Mouse (Mus musculus) kidney, embryonic 15.5 days (tissue): Measurements from ENCODE around the gene Kitl. TPM values are rescaled to one million over a fixed set of nuclear protein-coding genes. Genes with fewer than 3 reads are reported as not detected.

Experiments
- ATAC-seq: fragments of 200-750 bp; cut with Nextera tagmentation; replicated peaks from 2 replicates; pipeline ENCODE4 v1.8.0; 2017; ENCODE audit warnings: moderate TSS enrichment; ENCODE audit not compliant: low FRiP score
- H3K27ac ChIP-seq: fragments of 300-500 bp; sonication (generic); 2 replicates; pipeline ENCODE4 v1.5.1; 2015; ENCODE audit warnings: mild to moderate bottlenecking, inconsistent platforms
- H3K27me3 ChIP-seq: fragments of 300-500 bp; sonication (generic); 2 replicates; pipeline ENCODE4 v1.6.1; 2015; ENCODE audit warnings: inconsistent platforms
- H3K36me3 ChIP-seq: fragments of 300-500 bp; sonication (generic); 2 replicates; pipeline ENCODE4 v1.6.1; 2015; ENCODE audit warnings: inconsistent platforms
- H3K4me1 ChIP-seq: fragments of 300-500 bp; sonication (generic); 2 replicates; pipeline ENCODE4 v1.6.1; 2015; ENCODE audit warnings: inconsistent platforms
- H3K4me2 ChIP-seq: fragments of 300-500 bp; sonication (generic); 2 replicates; pipeline ENCODE4 v1.6.1; 2015; ENCODE audit warnings: moderate library complexity, mild to moderate bottlenecking, inconsistent platforms
- H3K4me3 ChIP-seq: fragments of 300-500 bp; sonication (generic); replicated peaks from 2 replicates; pipeline ENCODE4 v1.5.1; 2015; ENCODE audit warnings: mild to moderate bottlenecking, inconsistent platforms
- H3K9ac ChIP-seq: fragments of 300-500 bp; sonication (generic); 2 replicates; pipeline ENCODE4 v1.6.1; 2015; ENCODE audit warnings: mild to moderate bottlenecking, inconsistent platforms
- H3K9me3 ChIP-seq: fragments of 300-500 bp; sonication (generic); replicated peaks from 2 replicates; pipeline ENCODE4 v1.6.1; 2016; ENCODE audit warnings: inconsistent platforms
- WGBS: fragments of 180-500 bp; shearing (Covaris S2); methylation state at CpG from one replicate; pipeline ENCODE4 v1.1.7; 2015; ENCODE audit warnings: mixed read lengths; 5-methylcytosine and 5-hydroxymethylcytosine counted together
- polyA plus RNA-seq: library from polyadenylated mRNA; unstranded; fragments of >200 nt; fragmentation: Nextera tagmentation; extraction: Ambion mirVana; gene quantifications from 2 replicates; pipeline ENCODE4 v1.2.1, GENCODE M21; 2015

Kitl gene
- polyA plus RNA-seq, 1 experiment from 2014 or later: 24.3 TPM

DNA sequence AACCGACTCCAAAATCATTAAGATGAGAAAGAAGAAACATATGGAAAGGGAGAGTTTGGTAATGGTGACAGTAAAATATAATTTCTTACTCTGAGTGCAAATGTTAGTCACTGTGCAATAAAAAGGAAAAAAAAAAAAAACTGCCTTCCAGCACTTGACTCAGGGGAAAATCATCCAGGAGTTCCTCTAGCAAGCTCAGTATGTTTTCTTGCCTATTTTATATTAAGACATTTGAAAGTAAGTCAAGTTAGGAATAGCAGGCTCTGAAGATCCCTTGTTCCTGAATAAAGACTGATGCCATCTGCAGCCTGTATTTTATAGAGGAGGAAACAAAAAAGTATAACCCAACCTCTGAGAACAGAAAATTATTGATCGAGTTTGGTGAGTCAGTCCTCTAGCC lies 39.7 kb downstream of the Kitl start:
- no peak overlapping the region for H3K9ac ChIP-seq
- 79% methylated on average over 2 of the region's 2 CpGs for WGBS
- peaks cover 3% of the 10 kb centered on the region; the same call in 1 of the 2 replicates for H3K4me1 ChIP-seq
- H3K27me3 ChIP-seq: no peaks in the 10 kb centered on the region
- ATAC-seq: no peak
- no peak overlapping the region for H3K27ac ChIP-seq
- H3K4me2 ChIP-seq: no peak overlapping the region
- no peak overlapping the region for H3K4me3 ChIP-seq
- H3K36me3 ChIP-seq: no peaks in the 10 kb centered on the region
- no peaks in the 10 kb centered on the region for H3K9me3 ChIP-seq

GRCm38 (mm10) chr10:100057106-100057623 lies 41.7 kb downstream of the Kitl start:
- H3K27ac ChIP-seq: no peak overlapping the region
- no peak overlapping the region for H3K4me2 ChIP-seq
- no peak for ATAC-seq
- no peaks in the 10 kb centered on the region for H3K9me3 ChIP-seq
- H3K36me3 ChIP-seq: no peaks in the 10 kb centered on the region
- no peaks in the 10 kb centered on the region for H3K4me1 ChIP-seq
- no peak overlapping the region for H3K9ac ChIP-seq
- 74% methylated on average over 1 of the region's 1 CpGs for WGBS
- H3K27me3 ChIP-seq: no peaks in the 10 kb centered on the region
- H3K4me3 ChIP-seq: no peak overlapping the region

DNA sequence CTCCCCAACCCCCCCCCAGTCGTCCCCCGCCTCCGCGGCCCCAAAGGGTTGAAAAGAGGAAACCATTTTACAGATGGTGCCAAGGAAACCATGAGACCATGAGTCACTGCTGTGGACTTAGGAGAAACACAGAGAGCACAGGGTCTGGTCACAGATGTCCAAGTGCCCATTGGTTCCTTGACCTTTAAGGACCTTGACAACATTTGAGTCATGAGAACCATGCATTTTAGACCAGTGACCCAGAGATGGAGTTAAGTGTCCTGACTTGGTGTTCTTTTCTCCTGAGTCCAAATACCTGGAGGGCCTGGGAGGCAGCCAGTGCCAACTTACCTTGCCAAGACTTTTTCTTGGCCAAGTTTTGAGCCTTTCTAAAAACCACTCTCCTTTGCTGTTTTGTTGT lies 43.9 kb downstream of the Kitl start:
- Histone ChIP-seq H3K4me1 (no peaks in the 10 kb centered on the region), H3K9ac (no peak overlapping the region), H3K4me2 (no peak overlapping the region), H3K4me3 (no peak overlapping the region), H3K36me3 (no peaks in the 10 kb centered on the region), H3K9me3 (no peaks in the 10 kb centered on the region), H3K27me3 (no peaks in the 10 kb centered on the region), H3K27ac (no peak overlapping the region)
- WGBS: 93% methylated on average over 4 of the region's 4 CpGs
- ATAC-seq: no peak

- no peak overlapping the region for H3K4me3 ChIP-seq
- no peaks in the 10 kb centered on the region for H3K27me3 ChIP-seq
- ATAC-seq: no peak
- no peak overlapping the region for H3K9ac ChIP-seq
- H3K9me3 ChIP-seq: no peaks in the 10 kb centered on the region
- H3K36me3 ChIP-seq: no peaks in the 10 kb centered on the region
- no peaks in the 10 kb centered on the region for H3K4me1 ChIP-seq
- H3K4me2 ChIP-seq: no peak overlapping the region
- 40% methylated on average over 12 of the region's 12 CpGs for WGBS
- no peak overlapping the region for H3K27ac ChIP-seq
Observed at GRCm38 (mm10) chr10:100065529-100066301, 50.3 kb downstream of the Kitl start.

GRCm38 (mm10) chr10:100066374-100066773 lies 50.9 kb downstream of the Kitl start:
- WGBS: 71% methylated on average over 7 of the region's 7 CpGs
- Histone ChIP-seq H3K4me2 (no peak overlapping the region), H3K27ac (no peak overlapping the region), H3K4me1 (no peaks in the 10 kb centered on the region), H3K9me3 (no peaks in the 10 kb centered on the region), H3K4me3 (no peak overlapping the region), H3K9ac (no peak overlapping the region), H3K36me3 (no peaks in the 10 kb centered on the region), H3K27me3 (no peaks in the 10 kb centered on the region)
- no peak for ATAC-seq

GRCm38 (mm10) chr10:100072641-100073040 lies 57.2 kb downstream of the Kitl start:
- Histone ChIP-seq H3K4me2 (no peak overlapping the region), H3K9ac (no peak overlapping the region), H3K9me3 (no peaks in the 10 kb centered on the region), H3K4me1 (no peaks in the 10 kb centered on the region), H3K4me3 (no peak overlapping the region), H3K27ac (no peak overlapping the region), H3K27me3 (no peaks in the 10 kb centered on the region), H3K36me3 (no peaks in the 10 kb centered on the region)
- 85% methylated on average over 1 of the region's 1 CpGs for WGBS
- no peak for ATAC-seq

- no peak overlapping the region for H3K4me3 ChIP-seq
- H3K4me2 ChIP-seq: no peak overlapping the region
- H3K9ac ChIP-seq: no peak overlapping the region
- no peaks in the 10 kb centered on the region for H3K4me1 ChIP-seq
- H3K9me3 ChIP-seq: no peaks in the 10 kb centered on the region
- no peaks in the 10 kb centered on the region for H3K36me3 ChIP-seq
- H3K27ac ChIP-seq: no peak overlapping the region
- no peak for ATAC-seq
- H3K27me3 ChIP-seq: no peaks in the 10 kb centered on the region
Observed at GRCm38 (mm10) chr10:100073092-100073491, 57.7 kb downstream of the Kitl start.

DNA sequence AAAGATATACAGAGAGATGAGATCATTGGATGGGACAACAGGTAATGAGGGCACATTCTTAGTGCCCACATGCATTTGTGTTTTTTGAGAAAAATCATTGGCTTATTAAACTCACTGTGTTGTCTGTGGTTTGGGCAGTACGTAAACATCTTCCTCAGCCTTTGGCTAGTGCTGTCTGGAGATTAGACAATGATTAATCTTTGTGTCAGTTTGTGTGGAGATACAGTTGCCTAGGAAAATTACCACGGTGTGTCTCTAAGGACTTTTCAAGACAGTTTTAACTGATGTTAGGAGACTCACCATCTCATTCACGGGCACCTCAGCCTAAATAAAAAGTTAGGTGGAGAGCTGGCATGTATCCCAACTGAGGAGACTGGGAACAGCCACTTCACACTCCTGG lies 85.7 kb downstream of the Kitl start:
- ATAC-seq: no peak
- Histone ChIP-seq H3K27ac (no peak overlapping the region), H3K36me3 (no peaks in the 10 kb centered on the region; the same call in 1 of the 2 replicates), H3K4me3 (no peak overlapping the region), H3K9me3 (no peaks in the 10 kb centered on the region), H3K4me1 (no peaks in the 10 kb centered on the region), H3K9ac (no peak overlapping the region), H3K4me2 (no peak overlapping the region), H3K27me3 (no peaks in the 10 kb centered on the region)
- WGBS: 42% methylated on average over 3 of the region's 3 CpGs

- no peaks in the 10 kb centered on the region for H3K4me1 ChIP-seq
- H3K4me2 ChIP-seq: no peak overlapping the region
- H3K36me3 ChIP-seq: no peaks in the 10 kb centered on the region
- WGBS: 55% methylated on average over 7 of the region's 7 CpGs
- no peak overlapping the region for H3K27ac ChIP-seq
- no peaks in the 10 kb centered on the region for H3K9me3 ChIP-seq
- no peaks in the 10 kb centered on the region for H3K27me3 ChIP-seq
- H3K9ac ChIP-seq: no peak overlapping the region
- no peak overlapping the region for H3K4me3 ChIP-seq
- no peak for ATAC-seq
Observed at GRCm38 (mm10) chr10:100111209-100111608, 95.8 kb downstream of the Kitl start.

DNA sequence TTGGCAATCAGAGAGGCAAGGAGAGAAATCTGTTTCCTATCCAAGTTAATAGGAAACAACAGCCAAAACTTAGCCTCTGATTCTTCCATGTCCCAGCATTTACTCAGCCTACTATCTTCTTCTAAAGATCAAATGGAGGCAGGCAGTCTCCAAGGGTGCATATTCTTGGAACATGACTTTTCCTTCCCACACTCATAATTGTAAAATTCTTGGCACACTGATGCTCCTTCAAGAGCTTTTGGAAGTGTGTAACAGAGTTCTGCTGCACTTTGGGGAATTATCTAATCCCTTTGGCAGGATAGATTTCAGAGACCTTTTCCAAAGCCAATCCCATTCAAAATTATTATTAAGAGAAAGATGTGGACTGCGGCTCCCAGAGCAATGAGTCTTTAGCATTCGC lies 100.1 kb downstream of the Kitl start:
- Histone ChIP-seq H3K4me1 (no peaks in the 10 kb centered on the region), H3K4me2 (no peak overlapping the region), H3K9ac (no peak overlapping the region), H3K27me3 (no peaks in the 10 kb centered on the region), H3K27ac (no peak overlapping the region), H3K9me3 (no peaks in the 10 kb centered on the region), H3K36me3 (no peaks in the 10 kb centered on the region), H3K4me3 (no peak overlapping the region)
- WGBS: 94% methylated on average over 2 of the region's 2 CpGs
- no peak for ATAC-seq

DNA sequence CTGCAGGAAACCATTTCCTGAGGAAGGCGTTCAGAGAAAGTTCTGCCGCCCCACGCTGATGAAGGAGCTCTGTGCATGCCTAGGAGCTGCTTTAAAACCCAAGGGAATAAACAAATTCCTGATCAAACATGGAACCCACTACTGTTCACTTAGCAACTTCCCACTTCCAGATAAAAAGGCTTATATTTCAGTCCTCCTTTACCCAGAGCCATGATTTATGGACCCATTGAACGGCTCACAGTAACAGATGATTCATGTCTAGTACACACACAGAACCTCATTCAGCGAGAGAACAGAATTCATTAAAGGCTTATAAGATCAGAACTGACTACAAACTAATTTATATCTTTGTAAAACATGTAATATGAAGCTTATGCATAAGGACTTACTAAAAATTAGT lies 109.0 kb downstream of the Kitl start:
- no peak overlapping the region for H3K27ac ChIP-seq
- no peaks in the 10 kb centered on the region for H3K9me3 ChIP-seq
- no peak overlapping the region for H3K9ac ChIP-seq
- no peaks in the 10 kb centered on the region for H3K27me3 ChIP-seq
- H3K36me3 ChIP-seq: no peaks in the 10 kb centered on the region
- WGBS: 34% methylated on average over 5 of the region's 5 CpGs
- no peak overlapping the region for H3K4me2 ChIP-seq
- no peaks in the 10 kb centered on the region for H3K4me1 ChIP-seq
- H3K4me3 ChIP-seq: no peak overlapping the region
- peak; percentile 70; the same call in 1 of the 2 replicates for ATAC-seq

DNA sequence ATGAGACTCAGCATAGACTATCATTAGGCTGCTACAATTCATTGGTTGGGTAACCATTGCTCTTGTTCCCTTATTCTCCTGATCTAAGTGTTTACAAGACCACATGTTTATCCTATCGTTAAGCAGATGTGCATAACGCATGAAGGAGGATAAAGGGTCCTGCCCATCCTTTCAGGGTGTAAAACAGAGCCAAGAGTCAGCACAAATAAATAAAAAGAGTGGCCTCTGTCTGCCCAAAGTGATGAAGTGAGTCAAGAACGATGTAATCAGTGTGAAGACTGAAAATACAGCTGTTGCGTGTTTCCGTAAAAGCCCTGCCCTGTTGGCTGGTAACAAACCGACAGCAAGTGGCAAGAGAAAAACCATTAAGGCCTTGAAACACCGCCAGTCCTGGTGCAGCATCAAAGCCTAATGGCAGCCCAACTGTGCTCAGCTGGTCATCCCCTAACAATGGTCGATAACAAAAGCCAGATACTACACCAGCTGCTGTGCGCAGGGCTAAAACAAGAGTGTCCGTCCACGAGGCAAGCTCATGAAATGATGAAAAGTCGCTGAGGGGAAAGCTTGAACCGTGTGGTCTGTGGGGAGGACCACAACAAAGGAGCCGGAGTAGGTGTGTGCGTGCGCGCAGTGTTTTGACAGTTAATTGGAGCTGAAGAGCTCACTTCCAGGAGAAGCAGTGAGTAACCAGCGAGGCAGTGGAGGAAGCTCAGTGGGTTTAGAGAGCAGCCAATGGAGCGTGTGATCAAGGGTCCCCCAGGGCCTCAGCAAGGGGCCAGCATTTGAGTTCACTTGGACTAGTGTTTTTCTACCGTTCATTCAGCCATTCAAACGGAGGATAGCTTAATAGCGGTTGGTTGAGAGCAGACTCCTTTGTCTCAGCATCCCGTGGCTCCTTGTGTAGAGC lies 112.7 kb downstream of the Kitl start:
- Histone ChIP-seq H3K4me3 (no peak overlapping the region), H3K36me3 (no peaks in the 10 kb centered on the region), H3K27ac (no peak overlapping the region), H3K4me1 (no peaks in the 10 kb centered on the region), H3K9me3 (no peaks in the 10 kb centered on the region), H3K4me2 (no peak overlapping the region), H3K9ac (no peak overlapping the region), H3K27me3 (no peaks in the 10 kb centered on the region)
- WGBS: 66% methylated on average over 23 of the region's 23 CpGs
- peak; percentile 66 for ATAC-seq
